In the genomic region with DNA sequence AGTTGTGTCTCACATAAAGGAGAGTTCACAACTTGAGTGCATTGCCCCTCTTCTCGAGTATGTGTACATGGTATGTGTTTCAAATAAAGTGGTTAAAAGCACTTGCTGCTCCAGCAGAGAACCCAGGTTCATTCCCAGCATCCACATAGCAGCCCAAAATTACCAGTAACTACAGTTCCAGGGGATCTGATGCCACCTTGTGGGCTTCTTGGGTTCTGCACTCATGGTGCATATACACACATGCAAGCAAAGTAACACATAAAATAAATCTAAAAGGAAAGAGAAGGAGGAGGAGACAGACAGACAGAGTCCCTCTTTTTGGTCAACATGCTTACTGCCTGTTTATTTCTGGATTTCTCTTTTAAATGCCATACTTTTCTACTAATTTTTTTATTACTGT, we compare ENCODE assay signal across 1 mouse cellular context.
A peak's percentile ranks its signal among the peaks of the same experiment; 100 is the strongest.
TF ChIP-seq lines count a peak whose summit lies in the region.

No protein-coding gene starts in this region.

TF ChIP-seq in MEL, 35 proteins besides CTCF, POLR2A, EP300 and RAD21:
- TF ChIP-seq ELF1 (IDR thresholded peaks at IDR 0.05; ENCODE audit: low read depth, low read length) (no peak), TAL1 (IDR thresholded peaks at IDR 0.05; ENCODE audit: low read length) (no peak), SMC3 (IDR thresholded peaks at IDR 0.05; ENCODE audit: low read depth, low read length) (peak; percentile 68), ZC3H11A (IDR thresholded peaks at IDR 0.05; ENCODE audit: low read depth, low read length) (peak; percentile 25), POLR2AphosphoS2 (IDR thresholded peaks at IDR 0.05; ENCODE audit: low read length) (no peak), MAX (IDR thresholded peaks at IDR 0.05; ENCODE audit: low read length) (no peak), E2F4 (IDR thresholded peaks at IDR 0.05; ENCODE audit: borderline replicate concordance, low read depth, low read length) (no peak), MXI1 (IDR thresholded peaks at IDR 0.05; ENCODE audit: low read depth, low read length) (no peak), UBTF (IDR thresholded peaks at IDR 0.05; ENCODE audit: borderline replicate concordance, insufficient read depth, low read depth, low read length) (no peak)
